8 mouse cellular contexts compared by ENCODE assay signal in genomic region chr3:152266036-152266421, GRCm38 (mm10). TPM values are rescaled to one million over a fixed set of nuclear protein-coding genes. Genes with fewer than 3 reads are reported as not detected.
DNase-seq lines count a peak whose midpoint lies in the region; TF ChIP-seq lines count a peak whose summit lies in the region.

Nexn (minus strand) TSS chr3:152266350.

- no peaks in the 10 kb centered on the region for H3K36me3 ChIP-seq in spleen, adult 2 months (ENCODE audit: control insufficient read depth, insufficient read depth, low read length)
- no peaks in the 10 kb centered on the region for H3K36me3 ChIP-seq in limb, embryonic 10.5 days
- no peaks in the 10 kb centered on the region for H3K36me3 ChIP-seq in small intestine, adult 2 months (ENCODE audit: control insufficient read depth, insufficient read depth, low read length)

- H3K4me3 ChIP-seq in spleen, adult 2 months (ENCODE audit: extremely low read depth, insufficient read depth, insufficient read length): peak within 1 kb of the TSS; percentile 23; the same call in 1 of the 2 replicates
- peak within 1 kb of the TSS; percentile 76 for H3K4me3 ChIP-seq in limb, embryonic 10.5 days
- peak within 1 kb of the TSS; percentile 72 for H3K4me3 ChIP-seq in small intestine, adult 2 months (ENCODE audit: low read depth, low read length)

- DNase-seq in spleen, adult 2 months (ENCODE audit: low read depth in 1 of 2, low spot score in 2 of 2): no peak
- DNase-seq in spleen, postnatal 4 days (ENCODE audit: low spot score in 2 of 2): no peak
- DNase-seq in gastrocnemius, postnatal 25 days: no peak
- DNase-seq in limb, embryonic 10.5 days (ENCODE audit: low spot score): no peak
- DNase-seq in adrenal gland, postnatal 4 days (ENCODE audit: low spot score in 2 of 2): no peak
- DNase-seq in right cerebral cortex, postnatal 25 days: no peak
- no peak for DNase-seq in spleen, postnatal 14 days (ENCODE audit: low spot score in 2 of 2)

- no peak for TF ChIP-seq CTCF in spleen, adult 2 months (IDR thresholded peaks at IDR 0.05; ENCODE audit: extremely low read depth, insufficient read depth, insufficient read length, insufficient replicate concordance)
- TF ChIP-seq CTCF in small intestine, adult 2 months (IDR thresholded peaks at IDR 0.05; ENCODE audit: extremely low read depth, insufficient read length, insufficient replicate concordance, low read depth, low read length): no peak

- peaks cover 8% of the 10 kb centered on the region for H3K27me3 ChIP-seq in spleen, adult 2 months (ENCODE audit: control insufficient read depth, insufficient read depth, low read length)
- peaks cover 60% of the 10 kb centered on the region for H3K27me3 ChIP-seq in limb, embryonic 10.5 days (ENCODE audit: low read depth, poor library complexity, severe bottlenecking)
- peaks cover 4% of the 10 kb centered on the region; the same call in 1 of the 2 replicates for H3K27me3 ChIP-seq in small intestine, adult 2 months (ENCODE audit: control insufficient read depth, insufficient read depth, low read length)

- 15% methylated on average over 13 of the region's 13 CpGs for WGBS in spleen, adult 2 months
- WGBS in limb, embryonic 10.5 days: 5% methylated on average over 13 of the region's 13 CpGs
- 10% methylated on average over 13 of the region's 13 CpGs for WGBS in small intestine, adult 2 months

- peak within 1 kb of the TSS; percentile 53 for H3K27ac ChIP-seq in spleen, adult 2 months (ENCODE audit: insufficient read depth, low read length)
- H3K27ac ChIP-seq in limb, embryonic 10.5 days: peak within 1 kb of the TSS; percentile 91
- peak within 1 kb of the TSS; percentile 48 for H3K27ac ChIP-seq in small intestine, adult 2 months (ENCODE audit: insufficient read depth, low read depth, low read length)

- no peaks in the 10 kb centered on the region; the same call in none of the 2 replicates for H3K4me1 ChIP-seq in spleen, adult 2 months (ENCODE audit: control insufficient read depth, insufficient read depth, insufficient read length)
- H3K4me1 ChIP-seq in limb, embryonic 10.5 days: peaks cover 24% of the 10 kb centered on the region
- peaks cover 8% of the 10 kb centered on the region for H3K4me1 ChIP-seq in small intestine, adult 2 months (ENCODE audit: control insufficient read depth, insufficient read depth, insufficient read length, low read length)

- no peak for TF ChIP-seq POLR2A in spleen, adult 2 months (IDR thresholded peaks at IDR 0.05; ENCODE audit: low read depth, low read length)
- no peak for TF ChIP-seq POLR2A in small intestine, adult 2 months (IDR thresholded peaks at IDR 0.05; ENCODE audit: low read depth, low read length)

- no peaks in the 10 kb centered on the region for H3K9me3 ChIP-seq in limb, embryonic 10.5 days (replicated peaks)

RNA-seq across cellular contexts. Expression of gene Nexn, which starts in this region (rescaled TPM):
- polyA plus RNA-seq in spleen, adult 2 months (2012; rRNA removed): 0.18 TPM in 1 of 2 replicates, not detected in the other
- 100 to 1,000 TPM; 331 to 433 TPM for total RNA-seq in gastrocnemius, postnatal 25 days (2021)
- polyA plus RNA-seq in limb, embryonic 10.5 days (2016; fragmentation: Nextera tagmentation; extraction: Ambion mirVana): 3.0 and 3.1 TPM in 2 replicates
- polyA plus RNA-seq in small intestine, adult 2 months (2012; rRNA removed): 0.05 TPM in 1 of 2 replicates, not detected in the other
- total RNA-seq in adrenal gland, postnatal 4 days (2021): 10 to 100 TPM in 1 of 2 experiments, 1 to 10 TPM in 1; 8.2 to 14.1 TPM

Comparison
In these comparisons a context has a peak if more than half of its experiments do, and no peak if none do; other contexts are left out.
1. RNA of gene Nexn (total RNA-seq): 331 to 433 TPM in gastrocnemius, postnatal 25 days; 8.2 to 14.1 TPM in adrenal gland, postnatal 4 days; every median in the first group is over 10 times any median in the second.
2. H3K4me3 ChIP-seq: peak in every context shown above with its lines; median percentile 76 in limb, embryonic 10.5 days; 72 in small intestine, adult 2 months; 23 in spleen, adult 2 months.
3. Peak in every context shown above with its lines, with median percentiles within 50 percentile points of each other: H3K27ac ChIP-seq.